Mouse (Mus musculus): ENCODE measurements around the gene Nol10. TPM values are rescaled to one million over a fixed set of nuclear protein-coding genes. Genes with fewer than 3 reads are reported as not detected.
A peak's percentile ranks its signal among the peaks of the same experiment; 100 is the strongest.

Nol10 gene
- polyA plus RNA-seq, 2 experiments: 7.4 to 10.0 TPM

- ATAC-seq (ENCODE audit: insufficient read depth): no peak
- Histone ChIP-seq H3K9ac (replicated peaks) (no peak overlapping the region), H3K4me3 (ENCODE audit: insufficient read depth in 1 of 2, low read depth in 2 of 2, low read length in 2 of 2) (peak overlapping the region; percentile 18 to 35)
These were observed 23.4 kb upstream of the Nol10 start for GRCm38 (mm10) chr12:17324549-17325470.

GRCm38 (mm10) chr12:17329259-17329658 lies 19.0 kb upstream of the Nol10 start, which contains the start of gene Atp6v1c2:
Gene Atp6v1c2 (minus strand): TSS chr12:17329359.
- Histone ChIP-seq H3K4me1 (replicated peaks; ENCODE audit: control insufficient read depth in 2 of 2, insufficient read depth in 2 of 2, low read length in 1 of 2) (no peaks in the 10 kb centered on the region), H3K9me3 (ENCODE audit: control insufficient read depth, low read length) (no peaks in the 10 kb centered on the region), H3K4me2 (ENCODE audit: low read depth) (no peak within 1 kb of the TSS), H3K36me3 (replicated peaks; ENCODE audit: control insufficient read depth, insufficient read depth, low read depth) (no peaks in the 10 kb centered on the region), H3K27me3 (ENCODE audit: control insufficient read depth, insufficient read depth, low read length) (peaks cover 19% of the 10 kb centered on the region), H3K4me3 (ENCODE audit: insufficient read depth in 1 of 2, low read depth in 2 of 2, low read length in 2 of 2) (no peak within 1 kb of the TSS), H3K9ac (replicated peaks) (no peak within 1 kb of the TSS), H3K27ac (no peak within 1 kb of the TSS)
- ATAC-seq (ENCODE audit: insufficient read depth) (no peak), DNase-seq (ENCODE audit: low read depth in 3 of 3, low spot score in 3 of 3) (no peak)
- WGBS (ENCODE audit: insufficient replicate concordance): 46% methylated on average over 3 of the region's 3 CpGs
- TF ChIP-seq EP300 (IDR thresholded peaks at IDR 0.05; ENCODE audit: low read depth): no peak
- TF ChIP-seq CTCF (IDR thresholded peaks at IDR 0.05; ENCODE audit: low read depth): no peak

More at GRCm38 (mm10) chr12:17324549-17325470, 23.4 kb upstream of the Nol10 start:
- Histone ChIP-seq H3K27me3 (ENCODE audit: control insufficient read depth, insufficient read depth, low read length) (peaks cover 31% of the 10 kb centered on the region), H3K36me3 (replicated peaks; ENCODE audit: control insufficient read depth, insufficient read depth, low read depth) (no peaks in the 10 kb centered on the region), H3K4me2 (ENCODE audit: low read depth) (peak overlapping the region; percentile 54), H3K27ac (no peak overlapping the region), H3K9me3 (ENCODE audit: control insufficient read depth, low read length) (no peaks in the 10 kb centered on the region), H3K4me1 (replicated peaks; ENCODE audit: control insufficient read depth in 2 of 2, insufficient read depth in 2 of 2, low read length in 1 of 2) (no peaks in the 10 kb centered on the region)
- 5% methylated on average over 51 of the region's 51 CpGs for WGBS (ENCODE audit: insufficient replicate concordance)
- no peak for DNase-seq (ENCODE audit: low read depth in 3 of 3, low spot score in 3 of 3)
- TF ChIP-seq EP300 (IDR thresholded peaks at IDR 0.05; ENCODE audit: low read depth): no peak
- no peak for TF ChIP-seq CTCF (IDR thresholded peaks at IDR 0.05; ENCODE audit: low read depth)

- H3K36me3 ChIP-seq (replicated peaks; ENCODE audit: control insufficient read depth, insufficient read depth, low read depth): no peaks in the 10 kb centered on the region
- no peak overlapping the region for H3K4me2 ChIP-seq (ENCODE audit: low read depth)
- H3K4me3 ChIP-seq (ENCODE audit: insufficient read depth in 1 of 2, low read depth in 2 of 2, low read length in 2 of 2): no peak overlapping the region
- no peaks in the 10 kb centered on the region for H3K4me1 ChIP-seq (replicated peaks; ENCODE audit: control insufficient read depth in 2 of 2, insufficient read depth in 2 of 2, low read length in 1 of 2)
- DNase-seq (ENCODE audit: low read depth in 3 of 3, low spot score in 3 of 3): no peak
- no peak for ATAC-seq (ENCODE audit: insufficient read depth)
- no peaks in the 10 kb centered on the region; the same call in 1 of the 2 replicates for H3K27me3 ChIP-seq (ENCODE audit: control insufficient read depth, insufficient read depth, low read length)
- no peak overlapping the region for H3K9ac ChIP-seq (replicated peaks)
- TF ChIP-seq CTCF (IDR thresholded peaks at IDR 0.05; ENCODE audit: low read depth): no peak
- TF ChIP-seq EP300 (IDR thresholded peaks at IDR 0.05; ENCODE audit: low read depth): no peak
- no peaks in the 10 kb centered on the region for H3K9me3 ChIP-seq (ENCODE audit: control insufficient read depth, low read length)
- whole genome bisulfite sequencing (ENCODE audit: insufficient replicate concordance): 16% methylated on average over 1 of the region's 1 CpGs
- no peak overlapping the region for H3K27ac ChIP-seq
These were observed 14.8 kb upstream of the Nol10 start for GRCm38 (mm10) chr12:17333459-17333858.

GRCm38 (mm10) chr12:17338338-17338737 lies 9.9 kb upstream of the Nol10 start:
- ATAC-seq (ENCODE audit: insufficient read depth): no peak
- H3K36me3 ChIP-seq (replicated peaks; ENCODE audit: control insufficient read depth, insufficient read depth, low read depth): no peaks in the 10 kb centered on the region
- no peak for DNase-seq (ENCODE audit: low read depth in 3 of 3, low spot score in 3 of 3)
- TF ChIP-seq EP300 (IDR thresholded peaks at IDR 0.05; ENCODE audit: low read depth) (no peak), CTCF (IDR thresholded peaks at IDR 0.05; ENCODE audit: low read depth) (no peak)
- H3K27me3 ChIP-seq (ENCODE audit: control insufficient read depth, insufficient read depth, low read length): no peaks in the 10 kb centered on the region
- H3K4me1 ChIP-seq (replicated peaks; ENCODE audit: control insufficient read depth in 2 of 2, insufficient read depth in 2 of 2, low read length in 1 of 2): no peaks in the 10 kb centered on the region
- H3K4me2 ChIP-seq (ENCODE audit: low read depth): no peak overlapping the region
- no peak overlapping the region for H3K27ac ChIP-seq
- WGBS (ENCODE audit: insufficient replicate concordance): 56% methylated on average over 2 of the region's 2 CpGs
- no peak overlapping the region for H3K9ac ChIP-seq (replicated peaks)
- H3K9me3 ChIP-seq (ENCODE audit: control insufficient read depth, low read length): no peaks in the 10 kb centered on the region
- no peak overlapping the region for H3K4me3 ChIP-seq (ENCODE audit: insufficient read depth in 1 of 2, low read depth in 2 of 2, low read length in 2 of 2)

- DNase-seq (ENCODE audit: low read depth in 3 of 3, low spot score in 3 of 3): peak in 1 of 3 experiments; percentile 10
- no peak for TF ChIP-seq EP300 (IDR thresholded peaks at IDR 0.05; ENCODE audit: low read depth)
- TF ChIP-seq CTCF (IDR thresholded peaks at IDR 0.05; ENCODE audit: low read depth): peak; percentile 60
- 41% methylated on average over 3 of the region's 3 CpGs for WGBS (ENCODE audit: insufficient replicate concordance)
These were observed 8.9 kb upstream of the Nol10 start for GRCm38 (mm10) chr12:17339114-17339905.

More at GRCm38 (mm10) chr12:17339114-17339905, 8.9 kb upstream of the Nol10 start:
- Histone ChIP-seq H3K4me3 (ENCODE audit: insufficient read depth in 1 of 2, low read depth in 2 of 2, low read length in 2 of 2) (no peak overlapping the region), H3K9ac (replicated peaks) (no peak overlapping the region), H3K9me3 (ENCODE audit: control insufficient read depth, low read length) (no peaks in the 10 kb centered on the region), H3K4me1 (replicated peaks; ENCODE audit: control insufficient read depth in 2 of 2, insufficient read depth in 2 of 2, low read length in 1 of 2) (no peaks in the 10 kb centered on the region), H3K27me3 (ENCODE audit: control insufficient read depth, insufficient read depth, low read length) (no peaks in the 10 kb centered on the region), H3K27ac (no peak overlapping the region), H3K36me3 (replicated peaks; ENCODE audit: control insufficient read depth, insufficient read depth, low read depth) (no peaks in the 10 kb centered on the region), H3K4me2 (ENCODE audit: low read depth) (no peak overlapping the region)
- ATAC-seq (ENCODE audit: insufficient read depth): no peak
